Mouse (Mus musculus): Measurements from ENCODE around the gene Bcas2. TPM values are rescaled to one million over a fixed set of nuclear protein-coding genes. Genes with fewer than 3 reads are reported as not detected.
"Not testable (repeated sequence)": the region's sequence is repeated elsewhere in the genome, so short reads cannot be mapped to it uniquely, and the experiment has no call there.

The Bcas2 gene
- total RNA-seq, 2 experiments from 2014 or later, result 145 to 197 TPM

GRCm38 (mm10) chr3:103212142-103212541 lies 40.7 kb downstream of the Bcas2 start:
- no peak for ATAC-seq (replicated peaks; ENCODE audit: low FRiP score, poor library complexity, severe bottlenecking)

DNA sequence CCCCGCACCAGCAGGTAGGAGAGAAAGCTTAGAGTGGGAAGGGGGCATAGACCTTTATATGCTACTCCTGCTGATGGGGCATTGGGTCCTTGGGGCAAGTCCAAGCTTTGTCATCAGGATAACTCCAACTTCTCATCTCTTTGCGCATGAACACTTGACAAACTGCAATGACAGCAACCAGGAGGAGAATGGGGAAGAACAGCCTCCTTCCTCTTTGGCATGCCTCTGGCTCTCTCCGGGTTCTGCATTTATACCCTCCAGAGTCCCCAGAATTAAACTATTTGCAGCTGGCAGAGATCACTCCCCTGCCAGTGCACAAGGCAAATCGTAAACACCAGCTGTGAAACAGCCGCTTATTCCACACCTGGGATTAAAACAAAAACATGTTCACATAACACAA lies 42.1 kb downstream of the Bcas2 start:
- ATAC-seq (replicated peaks; ENCODE audit: low FRiP score, poor library complexity, severe bottlenecking), result no peak

DNA sequence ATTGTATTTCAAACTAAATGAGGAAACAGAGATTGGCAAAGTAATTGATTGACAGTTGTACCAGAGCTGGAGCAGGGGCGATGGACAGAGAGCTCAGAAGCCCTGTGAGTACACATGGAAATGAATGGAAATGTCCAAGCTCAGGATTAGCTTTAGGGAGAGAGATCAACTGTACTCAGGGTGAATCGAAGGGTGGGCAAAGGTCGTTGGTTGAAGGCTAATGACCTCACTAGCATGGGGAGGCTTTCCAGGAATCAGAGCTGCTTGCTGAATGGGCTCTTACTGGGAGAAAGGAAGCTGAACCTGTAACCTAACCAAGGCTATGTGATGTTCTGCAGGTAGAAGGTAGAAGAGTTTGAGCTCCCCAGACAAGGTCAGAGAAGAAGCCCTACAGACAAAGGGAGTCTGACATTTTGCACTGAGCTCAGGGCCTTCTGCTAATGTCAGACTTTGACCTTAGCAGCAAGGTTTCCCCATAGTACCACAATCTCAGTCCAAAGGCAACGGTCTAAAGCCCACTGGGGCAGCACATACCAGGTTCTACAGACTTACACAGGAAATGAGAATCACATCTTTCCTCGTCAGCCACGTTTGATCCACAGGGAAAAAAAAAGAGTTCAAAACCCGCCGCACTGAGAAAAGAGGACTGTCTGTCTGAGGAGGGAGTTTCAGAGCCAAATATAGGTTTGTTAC lies 43.3 kb downstream of the Bcas2 start:
- no peak for ATAC-seq (replicated peaks; ENCODE audit: low FRiP score, poor library complexity, severe bottlenecking)

DNA sequence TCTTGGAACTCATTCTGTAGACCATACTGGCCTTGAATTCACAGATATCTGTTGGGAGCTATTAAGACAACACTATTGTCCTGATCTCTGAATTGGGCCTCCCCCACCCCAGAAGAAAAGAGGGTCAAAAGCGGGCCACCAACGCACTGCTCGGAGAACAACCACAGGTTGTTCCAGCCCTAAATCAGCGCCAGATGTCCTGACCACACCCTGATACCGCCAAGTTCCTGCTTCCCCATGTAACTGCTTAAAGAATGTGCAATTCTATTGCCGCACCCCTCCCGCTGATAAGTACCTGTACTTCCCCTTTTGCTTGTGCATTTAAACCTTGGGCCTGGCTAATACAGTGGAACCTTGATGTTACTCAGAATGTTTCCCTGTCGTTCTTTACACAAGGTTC lies 43.9 kb downstream of the Bcas2 start:
- not testable (repeated sequence) for ATAC-seq (replicated peaks; ENCODE audit: low FRiP score, poor library complexity, severe bottlenecking)

GRCm38 (mm10) chr3:103221435-103221834 lies 50.0 kb downstream of the Bcas2 start:
- no peak for ATAC-seq (replicated peaks; ENCODE audit: low FRiP score, poor library complexity, severe bottlenecking)

DNA sequence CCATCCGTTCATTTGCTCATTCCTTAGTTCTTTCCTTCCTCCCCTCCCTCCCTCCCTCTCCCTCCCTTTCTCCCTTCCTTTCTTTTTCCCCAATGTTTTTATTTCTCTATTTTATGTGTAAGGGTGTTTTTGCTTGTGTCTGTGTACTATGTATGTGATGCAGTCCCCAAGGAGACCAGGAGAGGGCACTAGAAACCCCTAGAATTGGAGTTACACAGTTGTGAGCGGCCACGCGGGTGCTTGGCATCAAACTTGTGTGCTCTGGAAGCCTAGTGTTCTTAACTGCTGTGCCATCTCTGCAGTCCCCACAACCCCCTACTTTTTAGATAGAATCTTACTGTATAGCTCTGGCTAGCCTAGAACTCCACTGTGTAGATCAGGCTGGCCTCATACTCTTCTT lies 52.3 kb downstream of the Bcas2 start:
- ATAC-seq (replicated peaks; ENCODE audit: low FRiP score, poor library complexity, severe bottlenecking), result no peak

DNA sequence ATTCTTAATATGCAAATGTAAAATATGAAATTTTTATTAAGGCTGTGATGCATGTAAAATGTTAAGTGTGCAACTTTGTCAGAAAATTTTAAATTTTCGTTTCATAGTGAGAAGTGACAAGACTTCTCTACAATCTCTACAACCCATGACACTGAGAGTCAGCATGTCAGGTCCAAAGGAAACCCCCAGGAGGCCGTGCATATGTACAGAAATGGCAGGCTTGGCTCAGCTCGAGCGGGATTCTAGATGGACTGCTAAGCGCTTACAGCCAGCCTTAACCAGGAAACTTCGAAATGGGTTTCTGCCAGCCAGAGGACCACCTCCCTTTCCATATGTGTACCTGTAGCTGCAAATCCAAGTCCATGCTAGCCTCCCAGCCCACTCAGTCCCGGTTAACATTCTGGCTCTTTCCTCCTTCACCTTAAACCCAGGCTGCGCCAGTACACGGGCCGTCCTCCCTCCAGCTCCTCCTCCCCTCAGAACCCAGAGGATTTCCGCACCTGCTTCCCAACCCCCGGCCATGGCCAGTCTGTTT lies 52.8 kb downstream of the Bcas2 start:
- ATAC-seq (replicated peaks; ENCODE audit: low FRiP score, poor library complexity, severe bottlenecking), result no peak

DNA sequence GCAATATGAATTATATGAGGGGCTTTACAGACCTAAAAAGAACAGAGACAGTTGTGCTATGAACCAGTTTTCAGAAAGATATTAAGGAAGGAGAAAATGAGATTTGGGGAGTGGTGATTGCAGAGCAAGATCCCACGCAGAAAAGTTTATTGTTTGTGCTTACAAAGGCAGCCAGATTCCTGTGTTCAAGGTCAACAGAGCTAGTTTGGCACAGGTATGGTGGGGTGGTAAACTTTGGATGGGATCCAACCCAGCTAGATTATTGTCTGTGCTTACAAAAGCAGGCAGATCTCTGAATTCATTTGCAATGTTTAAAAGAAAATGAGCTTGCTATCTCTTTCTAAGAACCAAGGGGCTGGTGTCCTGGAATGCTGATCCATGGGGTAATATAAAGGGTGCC lies 56.3 kb downstream of the Bcas2 start:
- no peak for ATAC-seq (replicated peaks; ENCODE audit: low FRiP score, poor library complexity, severe bottlenecking)

Other genes starting within 250 kb of the Bcas2 start
- not detected in 2 replicates for gene Sycp1, start 235.6 kb upstream of the Bcas2 start, total RNA-seq (2015; ENCODE audit: low replicate concordance)
- gene Sycp1, start 235.6 kb upstream of the Bcas2 start, total RNA-seq (2017; ENCODE audit: low replicate concordance), result not detected in 2 replicates
- not detected in 2 replicates for gene Nr1h5, start 207.5 kb upstream of the Bcas2 start, total RNA-seq (2015; ENCODE audit: low replicate concordance)
- gene Nr1h5, start 207.5 kb upstream of the Bcas2 start, total RNA-seq (2017; ENCODE audit: low replicate concordance), result not detected in 2 replicates
- gene Sike1, start 175.9 kb upstream of the Bcas2 start, total RNA-seq (2015; ENCODE audit: low replicate concordance), result 3.4 and 6.8 TPM in 2 replicates
- 0.61 and 4.2 TPM in 2 replicates for gene Sike1, start 175.9 kb upstream of the Bcas2 start, total RNA-seq (2017; ENCODE audit: low replicate concordance)
- 107 and 167 TPM in 2 replicates for gene Csde1, start 151.2 kb upstream of the Bcas2 start, total RNA-seq (2015; ENCODE audit: low replicate concordance)
- gene Csde1, start 151.2 kb upstream of the Bcas2 start, total RNA-seq (2017; ENCODE audit: low replicate concordance), result 273 and 323 TPM in 2 replicates
- 33.9 and 46.5 TPM in 2 replicates for gene Nras, start 113.4 kb upstream of the Bcas2 start, total RNA-seq (2015; ENCODE audit: low replicate concordance)
- 9.7 and 23.7 TPM in 2 replicates for gene Nras, start 113.4 kb upstream of the Bcas2 start, total RNA-seq (2017; ENCODE audit: low replicate concordance)
- not detected in 2 replicates for gene Ampd1, start 97.6 kb upstream of the Bcas2 start, total RNA-seq (2015; ENCODE audit: low replicate concordance)
- not detected in 2 replicates for gene Ampd1, start 97.6 kb upstream of the Bcas2 start, total RNA-seq (2017; ENCODE audit: low replicate concordance)
- gene Dennd2c, start 69.1 kb upstream of the Bcas2 start, total RNA-seq (2015; ENCODE audit: low replicate concordance), result 62.0 and 63.3 TPM in 2 replicates
- gene Dennd2c, start 69.1 kb upstream of the Bcas2 start, total RNA-seq (2017; ENCODE audit: low replicate concordance), result 52.8 and 55.1 TPM in 2 replicates
- gene Trim33, start 107.6 kb downstream of the Bcas2 start, total RNA-seq (2015; ENCODE audit: low replicate concordance), result 53.7 and 79.2 TPM in 2 replicates
- gene Trim33, start 107.6 kb downstream of the Bcas2 start, total RNA-seq (2017; ENCODE audit: low replicate concordance), result 40.6 and 66.6 TPM in 2 replicates